Mouse (Mus musculus): ENCODE measurements around the gene Tm9sf3. TPM values are rescaled to one million over a fixed set of nuclear protein-coding genes. Genes with fewer than 3 reads are reported as not detected.

The Tm9sf3 gene
- polyA plus RNA-seq, 1 experiment: 11.6 TPM

DNA sequence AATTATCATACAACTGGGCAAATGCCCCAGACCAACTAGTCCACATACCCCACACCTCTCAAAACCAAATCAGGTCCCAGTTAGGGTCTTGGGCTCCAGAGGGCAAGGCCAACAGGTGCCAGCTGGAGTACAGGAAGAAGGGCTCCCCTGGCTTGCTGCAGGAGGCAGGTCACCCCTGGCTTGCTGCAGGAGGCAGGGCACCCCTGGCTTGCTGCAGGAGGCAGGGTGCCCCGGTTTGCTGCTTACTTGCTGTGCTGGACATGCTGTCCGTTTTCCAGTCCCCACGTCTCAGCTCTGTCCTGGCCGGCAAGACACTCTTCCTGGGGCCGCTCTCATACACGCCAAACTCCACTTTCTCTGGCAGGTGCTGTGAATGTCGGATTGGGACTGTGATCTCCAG lies 23.4 kb upstream of the Tm9sf3 start:
- no peak overlapping the region for H3K4me3 ChIP-seq (replicated peaks)
- no peak for TF ChIP-seq GATA1 (IDR thresholded peaks at IDR 0.05; ENCODE audit: borderline replicate concordance, low read length)
- no peak for TF ChIP-seq FLI1 (IDR thresholded peaks at IDR 0.05; ENCODE audit: low read length)
- H3K27me3 ChIP-seq (replicated peaks): peaks cover 4% of the 10 kb centered on the region
- peaks cover 32% of the 10 kb centered on the region for H3K4me1 ChIP-seq
- peaks cover 77% of the 10 kb centered on the region for H3K36me3 ChIP-seq (replicated peaks; ENCODE audit: low read length)
- no peaks in the 10 kb centered on the region for H3K9me3 ChIP-seq

DNA sequence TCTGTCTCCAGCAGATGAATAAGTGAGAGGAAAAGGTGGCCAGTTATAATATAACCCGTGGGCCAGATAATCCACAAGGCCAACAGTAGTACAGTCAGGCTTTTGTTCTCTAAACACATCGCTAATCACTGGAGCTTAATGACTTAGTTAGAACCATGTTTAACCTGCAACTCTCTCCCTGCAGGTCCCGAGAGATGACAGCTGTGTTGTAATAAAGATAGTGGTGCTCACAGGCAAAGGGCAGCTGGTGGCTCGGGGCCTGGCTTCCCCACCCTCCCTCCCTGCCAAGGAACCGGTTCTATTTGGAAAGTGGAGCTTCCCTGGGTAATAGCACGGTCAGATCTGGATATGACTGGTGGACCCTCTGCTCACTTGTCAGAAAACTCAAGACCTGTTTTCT lies 20.7 kb upstream of the Tm9sf3 start:
- no peaks in the 10 kb centered on the region for H3K9me3 ChIP-seq
- H3K36me3 ChIP-seq (replicated peaks; ENCODE audit: low read length): peaks cover 82% of the 10 kb centered on the region
- TF ChIP-seq GATA1 (IDR thresholded peaks at IDR 0.05; ENCODE audit: borderline replicate concordance, low read length) (no peak), FLI1 (IDR thresholded peaks at IDR 0.05; ENCODE audit: low read length) (no peak)
- peaks cover 4% of the 10 kb centered on the region for H3K27me3 ChIP-seq (replicated peaks)
- no peak overlapping the region for H3K4me3 ChIP-seq (replicated peaks)
- H3K4me1 ChIP-seq: peaks cover 32% of the 10 kb centered on the region

DNA sequence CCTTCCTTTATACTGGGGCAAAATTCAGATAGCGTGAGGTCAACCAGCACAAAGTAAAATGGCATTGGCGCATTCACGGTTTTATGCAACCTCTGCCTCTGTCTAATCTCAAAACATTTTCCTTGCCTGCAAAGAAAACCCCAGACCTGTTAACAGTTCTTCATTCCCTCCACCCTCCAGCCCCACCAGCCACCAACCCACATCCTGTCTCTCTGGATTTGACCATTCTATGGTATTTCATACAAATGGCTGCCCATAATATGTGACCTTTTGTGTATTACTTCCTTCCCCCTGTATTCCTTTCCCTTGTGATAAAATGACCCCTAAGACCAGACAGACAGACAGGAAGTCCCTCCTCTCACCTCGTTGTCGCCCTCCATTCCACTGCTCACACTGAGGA lies 18.9 kb upstream of the Tm9sf3 start:
- H3K36me3 ChIP-seq (replicated peaks; ENCODE audit: low read length): peaks cover 80% of the 10 kb centered on the region

DNA sequence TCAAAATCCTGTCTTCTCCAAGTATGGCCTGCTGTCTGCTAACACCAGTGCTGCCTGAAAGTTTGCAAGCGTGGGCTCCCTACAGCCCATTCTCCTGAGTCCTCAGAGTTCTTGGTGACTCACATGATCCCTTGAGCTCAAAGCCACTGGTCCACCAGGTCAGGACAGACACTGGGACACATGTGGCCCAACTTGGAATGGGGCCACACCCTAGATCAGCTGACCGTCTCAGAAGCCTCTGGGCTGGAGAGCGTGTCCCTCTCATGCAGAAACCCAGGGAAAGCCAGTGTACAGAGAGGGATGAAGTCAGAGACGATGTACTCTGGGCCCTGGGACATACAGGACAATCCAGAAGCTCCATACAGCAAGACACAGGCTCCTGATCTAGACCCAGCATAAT lies 18.4 kb upstream of the Tm9sf3 start:
- no peaks in the 10 kb centered on the region for H3K9me3 ChIP-seq
- peaks cover 41% of the 10 kb centered on the region for H3K4me1 ChIP-seq
- H3K4me3 ChIP-seq (replicated peaks): peak overlapping the region; percentile 57
- H3K27me3 ChIP-seq (replicated peaks): peaks cover 1% of the 10 kb centered on the region
- TF ChIP-seq GATA1 (IDR thresholded peaks at IDR 0.05; ENCODE audit: borderline replicate concordance, low read length) (no peak), FLI1 (IDR thresholded peaks at IDR 0.05; ENCODE audit: low read length) (no peak)
- H3K36me3 ChIP-seq (replicated peaks; ENCODE audit: low read length): peaks cover 75% of the 10 kb centered on the region

More for the DNA sequence above, 18.9 kb upstream of the Tm9sf3 start:
- H3K27me3 ChIP-seq (replicated peaks): peaks cover 4% of the 10 kb centered on the region
- peaks cover 41% of the 10 kb centered on the region for H3K4me1 ChIP-seq
- no peaks in the 10 kb centered on the region for H3K9me3 ChIP-seq
- TF ChIP-seq FLI1 (IDR thresholded peaks at IDR 0.05; ENCODE audit: low read length) (no peak), GATA1 (IDR thresholded peaks at IDR 0.05; ENCODE audit: borderline replicate concordance, low read length) (no peak)
- peak overlapping the region; percentile 57 for H3K4me3 ChIP-seq (replicated peaks)

DNA sequence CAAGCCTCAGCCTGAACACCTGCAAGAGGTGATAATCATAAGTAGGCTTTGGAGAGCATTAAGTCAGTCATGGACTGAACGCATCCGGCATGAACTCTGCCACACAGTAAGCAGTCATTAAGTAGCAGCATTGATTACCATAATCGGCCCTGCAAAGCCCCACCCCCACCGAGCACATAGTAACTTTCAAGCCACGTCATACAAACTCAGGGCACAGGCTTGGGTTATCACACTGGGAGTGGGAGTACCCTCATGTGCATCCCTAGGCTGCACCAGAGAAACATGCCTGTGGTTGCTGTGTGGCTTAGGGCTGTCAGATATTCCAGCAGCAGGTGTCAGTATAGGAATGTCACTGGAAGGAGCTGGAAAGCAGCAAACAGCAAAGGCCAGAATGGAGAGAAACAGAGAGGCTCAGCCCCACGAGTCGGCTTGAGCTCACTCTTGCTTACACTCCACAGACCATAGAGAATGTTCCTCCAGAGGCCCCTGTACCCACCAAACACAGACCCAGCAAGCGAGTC lies 16.0 kb upstream of the Tm9sf3 start:
- H3K27me3 ChIP-seq (replicated peaks): peaks cover 2% of the 10 kb centered on the region
- TF ChIP-seq GATA1 (IDR thresholded peaks at IDR 0.05; ENCODE audit: borderline replicate concordance, low read length) (no peak), FLI1 (IDR thresholded peaks at IDR 0.05; ENCODE audit: low read length) (no peak)
- H3K4me1 ChIP-seq: peaks cover 41% of the 10 kb centered on the region
- no peaks in the 10 kb centered on the region for H3K9me3 ChIP-seq
- H3K4me3 ChIP-seq (replicated peaks): no peak overlapping the region
- peaks cover 65% of the 10 kb centered on the region for H3K36me3 ChIP-seq (replicated peaks; ENCODE audit: low read length)

DNA sequence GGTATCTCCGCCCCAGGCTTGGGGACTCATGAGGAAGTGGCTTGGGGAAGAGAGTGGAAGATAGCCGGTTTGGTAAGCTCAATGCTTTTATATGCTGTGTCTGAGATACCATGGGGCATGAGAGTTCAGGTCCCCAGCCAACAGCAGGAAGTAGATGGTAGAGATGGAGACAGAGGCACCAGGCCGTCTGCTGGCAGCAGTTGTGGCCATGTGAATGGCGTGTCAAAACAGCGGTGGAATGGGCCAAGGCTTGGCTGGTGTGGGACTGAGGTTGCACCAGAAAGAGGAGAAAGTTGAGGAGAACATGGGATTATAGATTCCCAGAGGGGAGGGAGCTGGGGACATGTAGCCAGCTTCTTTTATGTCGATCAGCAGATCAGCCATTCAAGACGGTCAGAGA lies 14.8 kb upstream of the Tm9sf3 start:
- Histone ChIP-seq H3K27me3 (replicated peaks) (peaks cover 5% of the 10 kb centered on the region), H3K4me3 (replicated peaks) (no peak overlapping the region), H3K4me1 (peaks cover 36% of the 10 kb centered on the region), H3K9me3 (no peaks in the 10 kb centered on the region), H3K36me3 (replicated peaks; ENCODE audit: low read length) (peaks cover 69% of the 10 kb centered on the region)
- TF ChIP-seq FLI1 (IDR thresholded peaks at IDR 0.05; ENCODE audit: low read length): no peak
- TF ChIP-seq GATA1 (IDR thresholded peaks at IDR 0.05; ENCODE audit: borderline replicate concordance, low read length): no peak

DNA sequence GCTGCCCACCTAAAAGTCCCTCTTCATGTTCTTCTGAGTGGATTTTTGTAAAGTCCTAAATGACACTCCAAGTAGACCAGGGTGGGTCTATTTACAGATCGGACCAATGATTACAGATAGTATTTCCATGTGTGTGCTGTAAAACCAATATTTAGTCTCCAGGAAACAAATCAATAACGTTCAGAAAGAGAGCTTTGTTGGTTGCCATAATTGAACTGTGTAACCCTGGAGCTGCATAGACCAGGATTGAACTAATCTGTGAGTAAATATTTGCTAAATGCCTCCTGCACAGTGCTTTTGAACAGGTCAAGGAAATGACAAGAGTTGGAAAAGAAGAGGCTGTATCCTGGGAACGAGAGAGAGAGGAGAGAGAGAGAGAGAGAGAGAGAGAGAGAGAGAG lies 11.8 kb upstream of the Tm9sf3 start:
- H3K36me3 ChIP-seq (replicated peaks; ENCODE audit: low read length): peaks cover 51% of the 10 kb centered on the region

DNA sequence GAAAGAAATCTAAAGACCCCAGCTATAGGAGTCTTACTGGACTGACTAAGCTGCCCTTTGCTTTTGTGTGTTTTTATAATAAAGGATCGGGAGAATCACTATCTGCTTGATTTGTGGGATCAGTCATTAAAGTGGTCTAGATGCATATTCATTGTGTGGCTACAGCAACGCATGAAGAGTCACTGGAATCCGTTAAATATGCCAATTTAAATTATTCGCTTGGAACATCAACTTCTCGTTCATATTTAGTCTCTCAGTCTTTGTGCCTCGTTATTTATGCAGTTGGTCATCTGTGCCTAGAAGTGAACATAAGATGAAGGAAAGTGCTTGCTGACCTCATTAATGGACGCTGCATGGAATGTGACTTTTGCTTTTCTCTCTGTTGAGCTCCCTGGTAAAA lies 7.1 kb upstream of the Tm9sf3 start:
- Histone ChIP-seq H3K9me3 (no peaks in the 10 kb centered on the region), H3K27me3 (replicated peaks) (peaks cover 3% of the 10 kb centered on the region), H3K36me3 (replicated peaks; ENCODE audit: low read length) (peaks cover 26% of the 10 kb centered on the region), H3K4me1 (peaks cover 18% of the 10 kb centered on the region), H3K4me3 (replicated peaks) (no peak overlapping the region)
- no peak for TF ChIP-seq FLI1 (IDR thresholded peaks at IDR 0.05; ENCODE audit: low read length)
- no peak for TF ChIP-seq GATA1 (IDR thresholded peaks at IDR 0.05; ENCODE audit: borderline replicate concordance, low read length)

More for the DNA sequence above, 11.8 kb upstream of the Tm9sf3 start:
- H3K4me1 ChIP-seq: peaks cover 16% of the 10 kb centered on the region
- H3K9me3 ChIP-seq: no peaks in the 10 kb centered on the region
- H3K4me3 ChIP-seq (replicated peaks): no peak overlapping the region
- TF ChIP-seq FLI1 (IDR thresholded peaks at IDR 0.05; ENCODE audit: low read length) (no peak), GATA1 (IDR thresholded peaks at IDR 0.05; ENCODE audit: borderline replicate concordance, low read length) (no peak)
- peaks cover 5% of the 10 kb centered on the region for H3K27me3 ChIP-seq (replicated peaks)

DNA sequence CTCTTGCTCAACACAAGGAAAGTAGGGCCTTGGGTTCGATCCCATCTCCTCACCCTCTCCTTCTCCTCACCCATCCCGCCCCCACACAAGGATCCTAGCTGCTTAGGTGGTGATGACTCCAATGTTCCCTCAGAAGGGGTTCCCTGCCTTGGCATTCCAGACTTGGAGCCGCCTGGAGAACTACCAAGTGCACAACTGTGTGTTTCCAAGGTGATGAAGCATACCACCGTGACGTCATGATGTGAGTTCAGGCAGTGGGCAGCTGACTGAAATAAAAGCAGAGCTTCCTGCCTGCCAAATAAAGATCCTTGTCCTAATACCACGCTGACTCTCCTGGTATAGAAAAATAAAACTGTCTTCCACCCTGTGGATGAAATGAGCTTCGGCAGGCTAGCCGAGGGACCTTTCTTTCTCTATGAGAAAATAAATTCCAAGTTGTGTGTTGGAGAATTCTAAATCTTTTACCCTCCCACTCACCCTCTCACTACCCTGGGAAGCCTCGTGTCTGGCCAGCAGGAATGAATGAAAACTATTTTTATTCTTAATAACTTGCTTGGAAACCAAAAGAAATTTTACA lies 6.4 kb upstream of the Tm9sf3 start:
- no peak for TF ChIP-seq FLI1 (IDR thresholded peaks at IDR 0.05; ENCODE audit: low read length)
- no peak for TF ChIP-seq GATA1 (IDR thresholded peaks at IDR 0.05; ENCODE audit: borderline replicate concordance, low read length)
- no peaks in the 10 kb centered on the region for H3K9me3 ChIP-seq
- H3K4me3 ChIP-seq (replicated peaks): no peak overlapping the region
- peaks cover 3% of the 10 kb centered on the region for H3K27me3 ChIP-seq (replicated peaks)
- peaks cover 23% of the 10 kb centered on the region for H3K4me1 ChIP-seq
- H3K36me3 ChIP-seq (replicated peaks; ENCODE audit: low read length): peaks cover 22% of the 10 kb centered on the region

DNA sequence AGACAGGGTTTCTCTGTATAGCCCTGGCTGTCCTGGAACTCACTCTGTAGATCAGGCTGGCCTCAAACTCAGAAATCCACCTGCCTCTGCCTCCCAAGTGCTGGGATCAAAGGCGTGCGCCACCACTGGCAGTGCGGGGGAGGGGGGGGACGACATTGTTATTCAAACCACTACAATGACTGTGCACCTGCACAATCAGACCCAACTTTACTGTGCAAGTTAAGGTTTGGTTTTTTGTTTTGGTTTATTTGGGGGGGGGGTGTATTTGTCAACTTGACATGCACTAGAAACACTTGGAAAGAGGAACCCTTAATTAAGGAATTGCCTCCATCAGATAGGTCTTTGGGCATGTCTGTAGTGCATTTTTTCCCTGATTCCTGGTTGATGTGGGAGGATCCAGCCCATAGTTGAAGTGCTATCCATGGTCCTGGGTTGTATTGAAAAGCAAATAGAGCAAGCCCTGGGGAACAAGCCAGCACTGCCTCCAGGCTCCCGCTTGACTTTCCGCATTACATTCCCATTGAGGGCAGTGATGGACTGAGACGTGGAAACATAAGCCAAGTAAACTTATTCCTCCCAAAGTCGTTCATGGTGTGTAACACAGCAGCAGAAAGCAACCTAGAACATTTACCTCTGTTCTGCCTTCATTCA lies 2.6 kb upstream of the Tm9sf3 start:
- H3K27me3 ChIP-seq (replicated peaks): no peaks in the 10 kb centered on the region
- peaks cover 40% of the 10 kb centered on the region for H3K4me1 ChIP-seq
- peaks cover 2% of the 10 kb centered on the region for H3K36me3 ChIP-seq (replicated peaks; ENCODE audit: low read length)
- no peak for TF ChIP-seq FLI1 (IDR thresholded peaks at IDR 0.05; ENCODE audit: low read length)
- no peak for TF ChIP-seq GATA1 (IDR thresholded peaks at IDR 0.05; ENCODE audit: borderline replicate concordance, low read length)
- no peak overlapping the region for H3K4me3 ChIP-seq (replicated peaks)
- no peaks in the 10 kb centered on the region for H3K9me3 ChIP-seq

Data from megakaryocyte, embryonic 14.5 days (primary cell).